Mouse (Mus musculus): ENCODE data around the gene Snx21. TPM values are rescaled to one million over a fixed set of nuclear protein-coding genes. Genes with fewer than 3 reads are reported as not detected.
A peak's percentile ranks its signal among the peaks of the same experiment; 100 is the strongest.

Snx21 gene
- polyA plus RNA-seq, 1 experiment from 2014 or later: 18.3 TPM

- Histone ChIP-seq H3K27ac (replicated peaks) (no peak overlapping the region), H3K4me2 (replicated peaks) (no peak overlapping the region), H3K4me3 (no peak overlapping the region), H3K9me3 (no peaks in the 10 kb centered on the region), H3K9ac (replicated peaks) (no peak overlapping the region), H3K36me3 (peaks cover 52% of the 10 kb centered on the region), H3K27me3 (no peaks in the 10 kb centered on the region), H3K4me1 (peaks cover 13% of the 10 kb centered on the region)
- WGBS: 92% methylated on average over 13 of the region's 13 CpGs
- ATAC-seq (ENCODE audit: low FRiP score, low read depth): no peak
Measured at GRCm38 (mm10) chr2:164800252-164801004, 14.8 kb downstream of the Snx21 start.

- H3K4me1 ChIP-seq: peaks cover 19% of the 10 kb centered on the region
- H3K27me3 ChIP-seq: no peaks in the 10 kb centered on the region
- WGBS: 93% methylated on average over 16 of the region's 16 CpGs
- peak overlapping the region; percentile 81; the same call in 1 of the 2 replicates for H3K9ac ChIP-seq (replicated peaks)
- peaks cover 26% of the 10 kb centered on the region for H3K36me3 ChIP-seq
- H3K4me2 ChIP-seq (replicated peaks): peak overlapping the region; percentile 88
- ATAC-seq (ENCODE audit: low FRiP score, low read depth): no peak
- H3K9me3 ChIP-seq: no peaks in the 10 kb centered on the region
- no peak overlapping the region for H3K27ac ChIP-seq (replicated peaks)
- peak overlapping the region; percentile 65 for H3K4me3 ChIP-seq
Measured at GRCm38 (mm10) chr2:164803201-164803920, 17.7 kb downstream of the Snx21 start.

GRCm38 (mm10) chr2:164803921-164804313 lies 18.3 kb downstream of the Snx21 start:
- peaks cover 22% of the 10 kb centered on the region for H3K36me3 ChIP-seq
- peak overlapping the region; percentile 88 for H3K4me2 ChIP-seq (replicated peaks)
- peaks cover 19% of the 10 kb centered on the region for H3K4me1 ChIP-seq
- H3K27me3 ChIP-seq: no peaks in the 10 kb centered on the region
- WGBS: 45% methylated on average over 1 of the region's 1 CpGs
- H3K9me3 ChIP-seq: no peaks in the 10 kb centered on the region
- no peak overlapping the region for H3K27ac ChIP-seq (replicated peaks)
- H3K4me3 ChIP-seq: peak overlapping the region; percentile 65
- peak overlapping the region; percentile 81 for H3K9ac ChIP-seq (replicated peaks)
- ATAC-seq (ENCODE audit: low FRiP score, low read depth): no peak

GRCm38 (mm10) chr2:164804533-164805331 lies 19.1 kb downstream of the Snx21 start, which contains the start of the genes Acot8 and Zswim3:
Gene Acot8 (minus strand): TSS chr2:164804882.
Gene Zswim3 (plus strand): TSS chr2:164805098.
- H3K4me1 ChIP-seq: peaks cover 19% of the 10 kb centered on the region
- H3K27me3 ChIP-seq: no peaks in the 10 kb centered on the region
- H3K36me3 ChIP-seq: peaks cover 22% of the 10 kb centered on the region
- H3K4me2 ChIP-seq (replicated peaks): peak within 1 kb of the TSS; percentile 88
- H3K27ac ChIP-seq (replicated peaks): peak within 1 kb of the TSS; percentile 87
- peak within 1 kb of the TSS; percentile 81 for H3K9ac ChIP-seq (replicated peaks)
- H3K4me3 ChIP-seq: peak within 1 kb of the TSS; percentile 65
- under 1% methylated on average over 47 of the region's 47 CpGs for WGBS
- ATAC-seq (ENCODE audit: low FRiP score, low read depth): peak; percentile 97
- H3K9me3 ChIP-seq: no peaks in the 10 kb centered on the region

GRCm38 (mm10) chr2:164805332-164805718 lies 19.7 kb downstream of the Snx21 start:
- H3K4me3 ChIP-seq: peak overlapping the region; percentile 65
- peak; percentile 61 for ATAC-seq (ENCODE audit: low FRiP score, low read depth)
- peak overlapping the region; percentile 87 for H3K27ac ChIP-seq (replicated peaks)
- peaks cover 19% of the 10 kb centered on the region for H3K4me1 ChIP-seq
- H3K9me3 ChIP-seq: no peaks in the 10 kb centered on the region
- H3K27me3 ChIP-seq: no peaks in the 10 kb centered on the region
- peaks cover 21% of the 10 kb centered on the region for H3K36me3 ChIP-seq
- 2% methylated on average over 21 of the region's 21 CpGs for WGBS
- peak overlapping the region; percentile 79 for H3K9ac ChIP-seq (replicated peaks)
- H3K4me2 ChIP-seq (replicated peaks): peak overlapping the region; percentile 88

- Histone ChIP-seq H3K4me3 (0 out of 2 replicates have a peak overlapping the region, but pooled peaks have one; percentile 4), H3K27me3 (no peaks in the 10 kb centered on the region), H3K9me3 (no peaks in the 10 kb centered on the region), H3K36me3 (peaks cover 17% of the 10 kb centered on the region; the same call in 1 of the 2 replicates), H3K9ac (replicated peaks) (no peak overlapping the region), H3K4me2 (replicated peaks) (peak overlapping the region; percentile 88; the same call in 1 of the 2 replicates), H3K27ac (replicated peaks) (no peak overlapping the region), H3K4me1 (peaks cover 19% of the 10 kb centered on the region)
- no peak for ATAC-seq (ENCODE audit: low FRiP score, low read depth)
- WGBS: 91% methylated on average over 7 of the region's 7 CpGs
Measured at GRCm38 (mm10) chr2:164806614-164807013, 21.0 kb downstream of the Snx21 start.

GRCm38 (mm10) chr2:164813557-164813956 lies 27.9 kb downstream of the Snx21 start:
- no peaks in the 10 kb centered on the region for H3K4me1 ChIP-seq
- H3K4me2 ChIP-seq (replicated peaks): no peak overlapping the region
- no peaks in the 10 kb centered on the region for H3K9me3 ChIP-seq
- H3K27me3 ChIP-seq: no peaks in the 10 kb centered on the region
- no peak overlapping the region for H3K4me3 ChIP-seq
- ATAC-seq (ENCODE audit: low FRiP score, low read depth): no peak
- H3K9ac ChIP-seq (replicated peaks): no peak overlapping the region
- no peak overlapping the region for H3K27ac ChIP-seq (replicated peaks)
- 57% methylated on average over 2 of the region's 2 CpGs for WGBS
- H3K36me3 ChIP-seq: peaks cover 10% of the 10 kb centered on the region; the same call in 1 of the 2 replicates

- Histone ChIP-seq H3K4me1 (no peaks in the 10 kb centered on the region), H3K9me3 (no peaks in the 10 kb centered on the region), H3K9ac (replicated peaks) (no peak overlapping the region), H3K36me3 (peaks cover 7% of the 10 kb centered on the region), H3K27me3 (no peaks in the 10 kb centered on the region), H3K27ac (replicated peaks) (no peak overlapping the region), H3K4me3 (no peak overlapping the region), H3K4me2 (replicated peaks) (no peak overlapping the region)
- WGBS: 87% methylated on average over 5 of the region's 5 CpGs
- ATAC-seq (ENCODE audit: low FRiP score, low read depth): no peak
Measured at GRCm38 (mm10) chr2:164815348-164815747, 29.7 kb downstream of the Snx21 start.

- Histone ChIP-seq H3K9ac (replicated peaks) (no peak overlapping the region), H3K4me2 (replicated peaks) (no peak overlapping the region), H3K4me1 (no peaks in the 10 kb centered on the region), H3K4me3 (no peak overlapping the region), H3K27me3 (no peaks in the 10 kb centered on the region), H3K9me3 (no peaks in the 10 kb centered on the region), H3K27ac (replicated peaks) (no peak overlapping the region), H3K36me3 (peaks cover 12% of the 10 kb centered on the region)
- no peak for ATAC-seq (ENCODE audit: low FRiP score, low read depth)
- WGBS: 92% methylated on average over 8 of the region's 8 CpGs
Measured at GRCm38 (mm10) chr2:164815821-164816220, 30.2 kb downstream of the Snx21 start.

GRCm38 (mm10) chr2:164817206-164817605 lies 31.6 kb downstream of the Snx21 start:
- 88% methylated on average over 6 of the region's 6 CpGs for WGBS
- Histone ChIP-seq H3K9ac (replicated peaks) (no peak overlapping the region), H3K27me3 (no peaks in the 10 kb centered on the region), H3K9me3 (no peaks in the 10 kb centered on the region), H3K27ac (replicated peaks) (no peak overlapping the region), H3K4me1 (peaks cover 3% of the 10 kb centered on the region), H3K4me3 (no peak overlapping the region), H3K36me3 (peaks cover 19% of the 10 kb centered on the region), H3K4me2 (replicated peaks) (no peak overlapping the region)
- ATAC-seq (ENCODE audit: low FRiP score, low read depth): no peak

GRCm38 (mm10) chr2:164817703-164818102 lies 32.1 kb downstream of the Snx21 start:
- 78% methylated on average over 5 of the region's 5 CpGs for WGBS
- Histone ChIP-seq H3K4me1 (peaks cover 7% of the 10 kb centered on the region), H3K36me3 (peaks cover 19% of the 10 kb centered on the region), H3K9ac (replicated peaks) (no peak overlapping the region), H3K4me2 (replicated peaks) (no peak overlapping the region), H3K27ac (replicated peaks) (no peak overlapping the region), H3K9me3 (no peaks in the 10 kb centered on the region), H3K4me3 (no peak overlapping the region), H3K27me3 (no peaks in the 10 kb centered on the region)
- ATAC-seq (ENCODE audit: low FRiP score, low read depth): no peak
